Mouse (Mus musculus) forebrain, embryonic 11.5 days (tissue): ENCODE results near the gene Cldn4. TPM values are rescaled to one million over a fixed set of nuclear protein-coding genes. Genes with fewer than 3 reads are reported as not detected.

Source experiments
- ATAC-seq: fragments of 200-750 bp; cut with Nextera tagmentation; replicated peaks from 2 replicates; pipeline ENCODE4 v1.8.0; 2017; ENCODE audit warnings: moderate TSS enrichment; ENCODE audit not compliant: low FRiP score
- DNase-seq: peaks from one replicate; pipeline ENCODE4 v3.0.0-alpha.2; 2017; ENCODE audit warnings: low spot score
- H3K27ac ChIP-seq: fragments of 300-500 bp; sonication (generic); 2 replicates; pipeline ENCODE4 v1.5.1; 2014; ENCODE audit warnings: low read depth, low read length
- H3K27me3 ChIP-seq: fragments of 300-500 bp; sonication (generic); 2 replicates; pipeline ENCODE4 v1.6.1; 2014; ENCODE audit warnings: mild to moderate bottlenecking, low read length, mixed read lengths; ENCODE audit not compliant: control insufficient read depth, insufficient read depth
- H3K36me3 ChIP-seq: fragments of 300-500 bp; sonication (generic); 2 replicates; pipeline ENCODE4 v1.6.1; 2014; ENCODE audit warnings: mild to moderate bottlenecking, low read length, moderate library complexity, mixed read lengths; ENCODE audit not compliant: control insufficient read depth, insufficient read depth
- H3K4me1 ChIP-seq: fragments of 300-500 bp; sonication (generic); replicated peaks from 2 replicates; pipeline ENCODE4 v1.6.1; 2014; ENCODE audit warnings: low read length, mixed read lengths; ENCODE audit not compliant: control insufficient read depth, insufficient read depth
- H3K4me2 ChIP-seq: fragments of 300-500 bp; sonication (generic); 2 replicates; pipeline ENCODE4 v1.6.1; 2014; ENCODE audit warnings: low read depth, mild to moderate bottlenecking, low read length, moderate library complexity, mixed read lengths; ENCODE audit not compliant: severe bottlenecking
- H3K4me3 ChIP-seq: fragments of 300-500 bp; sonication (generic); 2 replicates; pipeline ENCODE4 v1.5.1; 2014; ENCODE audit warnings: low read depth, low read length
- H3K9ac ChIP-seq: fragments of 300-500 bp; sonication (generic); 2 replicates; pipeline ENCODE4 v1.6.1; 2014; ENCODE audit warnings: low read length
- H3K9me3 ChIP-seq: fragments of 300-500 bp; sonication (generic); 2 replicates; pipeline ENCODE4 v1.6.1; 2016; ENCODE audit warnings: low read length, mixed read lengths; ENCODE audit not compliant: control insufficient read depth
- WGBS: fragments of 180-500 bp; shearing (Covaris S2); extraction: QIAGEN DNeasy Blood & Tissue Kit; methylation state at CpG from one replicate; pipeline ENCODE4 v1.1.7; 2014; 5-methylcytosine and 5-hydroxymethylcytosine counted together
- polyA plus RNA-seq: library from polyadenylated mRNA; unstranded; fragments of >200 nt; fragmentation: Nextera tagmentation; extraction: Ambion mirVana; gene quantifications from 2 replicates; pipeline ENCODE4 v1.2.1, GENCODE M21; 2014

Cldn4 gene
- polyA plus RNA-seq, 1 experiment from 2014 or later = 5.6 TPM

GRCm38 (mm10) chr5:134955491-134955890, 8.8 kb upstream of the Cldn4 start:
- no peak overlapping the region for H3K9ac ChIP-seq
- no peaks in the 10 kb centered on the region for H3K36me3 ChIP-seq
- H3K4me2 ChIP-seq = no peak overlapping the region
- WGBS = 92% methylated on average over 5 of the region's 5 CpGs
- no peaks in the 10 kb centered on the region for H3K27me3 ChIP-seq
- H3K9me3 ChIP-seq = no peaks in the 10 kb centered on the region
- H3K4me1 ChIP-seq = no peaks in the 10 kb centered on the region
- no peak overlapping the region for H3K4me3 ChIP-seq
- no peak for ATAC-seq
- H3K27ac ChIP-seq = no peak overlapping the region
- no peak for DNase-seq

- WGBS = 50% methylated on average over 19 of the region's 19 CpGs
- H3K4me2 ChIP-seq = no peak overlapping the region
- ATAC-seq (no peak), DNase-seq (no peak)
- H3K4me1 ChIP-seq = peaks cover 2% of the 10 kb centered on the region; the same call in 1 of the 2 replicates
- H3K9ac ChIP-seq = no peak overlapping the region
- no peak overlapping the region for H3K27ac ChIP-seq
- H3K4me3 ChIP-seq = no peak overlapping the region
- H3K27me3 ChIP-seq = peaks cover 12% of the 10 kb centered on the region
- no peaks in the 10 kb centered on the region for H3K9me3 ChIP-seq
- no peaks in the 10 kb centered on the region for H3K36me3 ChIP-seq
These were observed 4.5 kb upstream of the Cldn4 start for GRCm38 (mm10) chr5:134951053-134951884.

DNA sequence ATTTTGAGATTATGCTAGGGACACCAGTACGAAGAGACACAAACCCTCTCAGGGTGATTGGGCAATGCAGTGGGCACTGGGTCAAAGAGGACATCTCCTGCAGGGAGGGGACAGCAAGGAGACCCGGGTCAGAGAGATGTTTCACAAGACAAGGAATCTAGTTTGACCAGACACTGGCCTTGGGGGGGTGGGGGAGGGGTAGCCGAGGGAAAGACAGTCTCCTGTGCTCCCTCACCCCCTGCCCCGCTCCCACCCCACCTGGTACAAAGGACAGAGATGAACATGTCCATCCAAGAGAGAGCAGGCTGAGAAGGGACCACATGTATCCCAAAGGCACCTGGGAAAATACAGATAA, 1.3 kb upstream of the Cldn4 start:
- Histone ChIP-seq H3K27me3 (peaks cover 26% of the 10 kb centered on the region), H3K4me3 (no peak overlapping the region), H3K9me3 (no peaks in the 10 kb centered on the region), H3K36me3 (no peaks in the 10 kb centered on the region), H3K27ac (no peak overlapping the region), H3K4me1 (peaks cover 2% of the 10 kb centered on the region; the same call in 1 of the 2 replicates), H3K9ac (no peak overlapping the region), H3K4me2 (no peak overlapping the region)
- DNase-seq (no peak), ATAC-seq (no peak)
- 80% methylated on average over 4 of the region's 4 CpGs for WGBS

DNA sequence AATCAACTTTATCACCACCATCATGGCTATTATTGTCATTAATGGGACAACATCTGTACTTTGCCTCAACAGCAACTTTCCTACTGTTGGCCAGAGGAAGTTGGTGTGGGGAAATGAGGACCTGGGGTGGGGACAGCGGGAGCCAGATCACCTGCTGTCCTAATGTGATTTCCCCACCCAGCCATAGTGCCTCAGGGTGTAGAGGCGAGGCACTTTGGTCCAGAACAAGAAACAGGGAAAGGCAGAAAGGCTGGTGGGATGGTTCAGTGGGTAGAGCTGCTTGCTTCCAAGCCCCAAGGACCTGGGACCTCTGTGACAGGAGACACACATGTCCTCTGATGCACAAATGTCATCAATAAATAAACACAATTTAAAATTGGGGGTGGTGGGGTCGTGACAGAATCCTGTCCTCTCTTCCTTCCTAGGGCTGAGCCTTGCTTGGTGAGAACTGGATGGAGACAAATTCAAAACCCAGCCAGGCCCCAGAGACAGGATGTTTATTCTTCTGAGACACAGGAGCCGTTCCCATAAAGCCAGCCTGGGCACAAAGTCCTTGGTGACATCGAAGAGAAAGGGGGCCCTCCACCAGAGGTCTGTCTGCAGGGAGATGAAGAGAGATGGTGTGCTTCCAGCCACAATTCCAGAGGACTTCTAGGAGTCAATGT, 818 bp upstream of the Cldn4 start:
- Histone ChIP-seq H3K27me3 (peaks cover 26% of the 10 kb centered on the region), H3K9me3 (no peaks in the 10 kb centered on the region), H3K4me2 (no peak overlapping the region), H3K36me3 (no peaks in the 10 kb centered on the region), H3K9ac (no peak overlapping the region), H3K27ac (no peak overlapping the region), H3K4me1 (peaks cover 2% of the 10 kb centered on the region; the same call in 1 of the 2 replicates), H3K4me3 (no peak overlapping the region)
- DNase-seq (no peak), ATAC-seq (no peak)
- 76% methylated on average over 5 of the region's 5 CpGs for WGBS

- Histone ChIP-seq H3K27me3 (peaks cover 26% of the 10 kb centered on the region), H3K27ac (no peak overlapping the region), H3K9ac (no peak overlapping the region), H3K9me3 (no peaks in the 10 kb centered on the region), H3K4me1 (peaks cover 2% of the 10 kb centered on the region; the same call in 1 of the 2 replicates), H3K36me3 (no peaks in the 10 kb centered on the region), H3K4me3 (no peak overlapping the region), H3K4me2 (no peak overlapping the region)
- 15% methylated on average over 43 of the region's 43 CpGs for WGBS
- DNase-seq = peak; percentile 53
- no peak for ATAC-seq
These were observed 474 bp downstream of the Cldn4 start for GRCm38 (mm10) chr5:134946063-134946856.

GRCm38 (mm10) chr5:134945266-134945959, 1.3 kb downstream of the Cldn4 start:
- Histone ChIP-seq H3K9ac (no peak overlapping the region), H3K4me2 (no peak overlapping the region), H3K4me3 (no peak overlapping the region), H3K27ac (no peak overlapping the region), H3K4me1 (peaks cover 2% of the 10 kb centered on the region; the same call in 1 of the 2 replicates), H3K36me3 (no peaks in the 10 kb centered on the region), H3K9me3 (no peaks in the 10 kb centered on the region), H3K27me3 (peaks cover 26% of the 10 kb centered on the region)
- WGBS = 49% methylated on average over 17 of the region's 19 CpGs
- ATAC-seq = no peak
- no peak for DNase-seq

DNA sequence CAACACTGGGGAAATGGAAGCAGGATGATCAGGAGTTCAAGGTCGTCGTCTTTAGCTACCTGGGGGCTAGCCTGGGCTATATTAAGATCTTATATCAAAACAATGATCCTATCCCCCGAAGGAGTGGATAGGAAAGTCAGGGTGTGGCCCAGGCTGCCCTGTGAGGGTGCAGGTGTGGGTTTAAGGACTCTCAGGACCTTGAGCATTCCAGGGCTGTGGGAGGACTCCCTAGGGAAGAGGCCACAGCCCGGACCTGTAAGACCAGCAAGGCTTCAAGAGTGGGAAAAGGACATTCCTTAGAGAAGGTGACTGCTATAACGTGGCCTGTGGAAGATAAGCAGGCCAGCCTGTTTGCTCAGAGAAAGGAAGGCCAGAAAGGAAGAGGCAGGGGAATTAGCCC, 2.6 kb downstream of the Cldn4 start:
- WGBS = 80% methylated on average over 5 of the region's 5 CpGs
- H3K27ac ChIP-seq = no peak overlapping the region
- ATAC-seq (no peak), DNase-seq (no peak)
- H3K36me3 ChIP-seq = no peaks in the 10 kb centered on the region
- H3K27me3 ChIP-seq = peaks cover 26% of the 10 kb centered on the region
- H3K9ac ChIP-seq = no peak overlapping the region
- H3K4me1 ChIP-seq = peaks cover 2% of the 10 kb centered on the region; the same call in 1 of the 2 replicates
- H3K9me3 ChIP-seq = no peaks in the 10 kb centered on the region
- no peak overlapping the region for H3K4me3 ChIP-seq
- no peak overlapping the region for H3K4me2 ChIP-seq

DNA sequence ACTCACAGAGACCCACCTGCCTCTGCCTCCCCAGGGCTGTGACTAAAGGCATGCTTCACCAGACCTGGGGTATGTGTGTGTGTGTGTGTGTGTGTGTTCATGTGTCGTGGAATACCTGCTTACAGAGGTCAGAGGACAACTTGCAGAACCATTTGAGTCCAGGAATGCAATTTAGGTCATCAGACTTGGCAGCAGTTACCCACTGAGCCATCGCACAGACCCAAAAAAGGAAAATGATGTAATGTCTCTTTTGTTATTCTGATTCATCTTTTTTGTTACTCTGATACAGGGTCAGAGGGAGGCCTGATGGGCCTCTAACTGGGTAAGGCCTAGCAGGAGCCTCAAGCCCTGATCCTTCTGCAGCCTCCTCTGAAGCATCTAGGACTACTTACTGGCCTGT, 4.0 kb downstream of the Cldn4 start:
- whole genome bisulfite sequencing = 78% methylated on average over 2 of the region's 2 CpGs
- no peak for ATAC-seq
- DNase-seq = no peak

More for the DNA sequence above, 4.0 kb downstream of the Cldn4 start:
- Histone ChIP-seq H3K27ac (no peak overlapping the region), H3K4me3 (no peak overlapping the region), H3K27me3 (peaks cover 26% of the 10 kb centered on the region), H3K4me1 (peaks cover 2% of the 10 kb centered on the region; the same call in 1 of the 2 replicates), H3K9me3 (no peaks in the 10 kb centered on the region), H3K36me3 (no peaks in the 10 kb centered on the region), H3K4me2 (no peak overlapping the region), H3K9ac (no peak overlapping the region)
